Mouse (Mus musculus): ENCODE data around the gene Smurf1. TPM values are rescaled to one million over a fixed set of nuclear protein-coding genes. Genes with fewer than 3 reads are reported as not detected.

Smurf1 gene
- polyA plus RNA-seq (2012; ENCODE audit: insufficient read depth, insufficient read length, missing spikeins): 12.2 and 15.7 TPM in 2 replicates

- H3K27ac ChIP-seq (replicated peaks; ENCODE audit: low read depth, low read length): peak within 1 kb of the TSS; percentile 67
- H3K4me1 ChIP-seq (ENCODE audit: control insufficient read depth, insufficient read depth, insufficient read length, low read length): peaks cover 19% of the 10 kb centered on the region
Observed at GRCm38 (mm10) chr5:144965639-144966351, at the start of gene Smurf1. Gene Smurf1 (minus strand): TSS chr5:144965847.

GRCm38 (mm10) chr5:145014278-145014677, 48.6 kb upstream of the Smurf1 start:
- no peak overlapping the region for H3K27ac ChIP-seq (replicated peaks; ENCODE audit: low read depth, low read length)
- no peak overlapping the region for H3K4me3 ChIP-seq (ENCODE audit: insufficient read depth, low read depth, low read length)
- no peaks in the 10 kb centered on the region for H3K4me1 ChIP-seq (ENCODE audit: control insufficient read depth, insufficient read depth, insufficient read length, low read length)

More at GRCm38 (mm10) chr5:144965639-144966351, at the start of gene Smurf1:
- peak within 1 kb of the TSS; percentile 88 for H3K4me3 ChIP-seq (ENCODE audit: insufficient read depth, low read depth, low read length)

DNA sequence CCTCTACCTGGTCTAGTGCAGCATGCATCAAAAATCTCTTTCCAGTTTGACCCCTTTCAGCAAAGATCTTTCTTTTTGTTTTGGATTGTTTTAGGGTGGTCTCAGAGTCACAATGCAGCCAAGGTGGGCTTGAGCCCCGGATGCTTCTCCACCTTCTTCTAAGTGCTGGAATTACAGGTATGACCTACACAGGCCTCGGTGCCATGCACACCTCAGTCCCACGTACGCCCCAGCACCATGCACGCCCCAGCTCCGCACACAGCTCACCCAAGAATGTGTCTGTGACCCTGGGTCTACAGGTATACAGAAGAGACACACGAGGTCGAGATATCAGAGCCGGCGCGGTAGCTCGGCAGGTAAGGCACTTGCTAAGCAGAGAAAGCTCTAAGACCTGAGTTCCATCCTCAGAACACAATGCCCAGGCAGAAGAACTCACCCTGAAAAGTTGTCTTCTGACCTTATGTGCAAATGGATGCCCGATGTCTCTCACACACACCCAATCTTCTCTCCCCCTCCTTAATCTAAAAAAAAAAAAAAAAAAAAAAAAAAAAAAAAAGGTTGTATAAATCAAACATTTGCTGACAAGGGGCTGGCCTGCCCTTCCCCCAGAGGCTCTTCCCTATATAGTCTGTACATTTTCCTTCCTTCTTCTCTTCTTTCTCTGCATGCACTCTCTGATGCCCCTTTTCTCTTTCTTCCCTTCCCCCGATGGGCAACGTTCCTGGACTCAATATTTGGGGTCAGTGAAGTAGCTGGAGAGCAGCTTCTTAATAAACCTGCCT, 43.4 kb upstream of the Smurf1 start:
- H3K27ac ChIP-seq (replicated peaks; ENCODE audit: low read depth, low read length): no peak overlapping the region
- H3K4me1 ChIP-seq (ENCODE audit: control insufficient read depth, insufficient read depth, insufficient read length, low read length): no peaks in the 10 kb centered on the region
- H3K4me3 ChIP-seq (ENCODE audit: insufficient read depth, low read depth, low read length): no peak overlapping the region

- Histone ChIP-seq H3K4me3 (ENCODE audit: insufficient read depth, low read depth, low read length) (no peak overlapping the region), H3K4me1 (ENCODE audit: control insufficient read depth, insufficient read depth, insufficient read length, low read length) (no peaks in the 10 kb centered on the region), H3K27ac (replicated peaks; ENCODE audit: low read depth, low read length) (no peak overlapping the region)
Observed at GRCm38 (mm10) chr5:145005596-145005995, 39.9 kb upstream of the Smurf1 start.

GRCm38 (mm10) chr5:145004495-145004894, 38.8 kb upstream of the Smurf1 start:
- Histone ChIP-seq H3K4me3 (ENCODE audit: insufficient read depth, low read depth, low read length) (no peak overlapping the region), H3K4me1 (ENCODE audit: control insufficient read depth, insufficient read depth, insufficient read length, low read length) (no peaks in the 10 kb centered on the region), H3K27ac (replicated peaks; ENCODE audit: low read depth, low read length) (no peak overlapping the region)

DNA sequence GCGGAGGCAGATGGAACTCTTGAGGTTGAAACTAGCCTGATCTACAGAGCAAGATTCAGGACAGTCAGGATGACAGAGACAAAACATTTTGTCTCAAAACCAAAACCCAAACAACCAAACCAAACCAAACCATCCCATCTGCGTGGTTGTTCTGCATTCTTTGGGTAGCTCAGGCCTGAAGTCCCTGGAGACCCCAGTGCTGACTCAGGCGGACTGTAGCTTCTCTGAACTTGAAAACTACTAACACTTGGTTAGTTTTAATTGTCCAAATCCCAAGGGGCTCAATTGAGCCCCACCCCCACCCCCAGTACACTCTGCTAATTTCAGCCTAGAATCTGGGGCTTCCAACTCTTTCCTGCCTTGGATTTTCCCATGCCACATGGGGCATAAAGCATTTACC, 37.7 kb upstream of the Smurf1 start:
- H3K4me1 ChIP-seq (ENCODE audit: control insufficient read depth, insufficient read depth, insufficient read length, low read length): no peaks in the 10 kb centered on the region
- H3K27ac ChIP-seq (replicated peaks; ENCODE audit: low read depth, low read length): no peak overlapping the region
- no peak overlapping the region for H3K4me3 ChIP-seq (ENCODE audit: insufficient read depth, low read depth, low read length)

GRCm38 (mm10) chr5:144998491-144998890, 32.8 kb upstream of the Smurf1 start:
- Histone ChIP-seq H3K4me3 (ENCODE audit: insufficient read depth, low read depth, low read length) (no peak overlapping the region), H3K27ac (replicated peaks; ENCODE audit: low read depth, low read length) (no peak overlapping the region), H3K4me1 (ENCODE audit: control insufficient read depth, insufficient read depth, insufficient read length, low read length) (no peaks in the 10 kb centered on the region)

DNA sequence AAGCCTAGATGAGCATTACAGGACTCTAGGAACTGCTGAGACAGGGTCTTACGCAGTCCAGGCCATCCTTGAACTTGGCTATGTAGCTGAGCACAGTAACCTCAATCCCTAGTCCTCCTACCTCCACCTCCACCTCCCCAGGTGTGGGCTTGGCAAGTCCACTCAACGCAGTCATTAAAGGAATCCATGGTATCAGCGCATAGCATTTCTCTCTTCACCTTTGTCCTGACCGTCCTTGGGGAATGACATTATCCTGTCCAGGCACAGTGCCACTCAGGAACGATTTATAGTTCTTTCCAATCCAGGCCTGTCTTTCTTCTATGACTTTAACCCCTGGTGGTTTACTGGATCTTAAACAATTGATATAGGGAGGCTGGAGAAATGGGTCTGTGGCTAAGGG, 24.8 kb upstream of the Smurf1 start:
- no peak overlapping the region for H3K27ac ChIP-seq (replicated peaks; ENCODE audit: low read depth, low read length)
- H3K4me3 ChIP-seq (ENCODE audit: insufficient read depth, low read depth, low read length): no peak overlapping the region
- no peaks in the 10 kb centered on the region for H3K4me1 ChIP-seq (ENCODE audit: control insufficient read depth, insufficient read depth, insufficient read length, low read length)

DNA sequence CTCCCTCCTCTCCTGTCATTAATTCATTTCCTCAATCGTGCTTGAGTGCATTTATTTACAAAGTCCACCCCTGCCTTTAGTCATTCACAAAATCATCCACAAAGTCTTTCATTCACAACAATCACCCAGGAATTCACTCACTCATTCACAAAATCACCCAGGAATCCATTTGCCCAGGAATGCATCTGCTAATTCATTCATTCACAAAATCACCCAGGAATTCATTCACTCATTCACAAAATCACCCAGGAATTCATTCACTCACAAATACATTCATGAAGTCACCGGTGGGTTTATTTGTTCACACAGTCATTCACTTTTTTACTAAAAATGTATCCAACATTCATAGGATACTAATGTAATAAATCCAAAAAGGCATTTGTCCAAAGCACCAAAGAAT, 24.4 kb upstream of the Smurf1 start:
- Histone ChIP-seq H3K27ac (replicated peaks; ENCODE audit: low read depth, low read length) (no peak overlapping the region), H3K4me3 (ENCODE audit: insufficient read depth, low read depth, low read length) (no peak overlapping the region), H3K4me1 (ENCODE audit: control insufficient read depth, insufficient read depth, insufficient read length, low read length) (no peaks in the 10 kb centered on the region)

DNA sequence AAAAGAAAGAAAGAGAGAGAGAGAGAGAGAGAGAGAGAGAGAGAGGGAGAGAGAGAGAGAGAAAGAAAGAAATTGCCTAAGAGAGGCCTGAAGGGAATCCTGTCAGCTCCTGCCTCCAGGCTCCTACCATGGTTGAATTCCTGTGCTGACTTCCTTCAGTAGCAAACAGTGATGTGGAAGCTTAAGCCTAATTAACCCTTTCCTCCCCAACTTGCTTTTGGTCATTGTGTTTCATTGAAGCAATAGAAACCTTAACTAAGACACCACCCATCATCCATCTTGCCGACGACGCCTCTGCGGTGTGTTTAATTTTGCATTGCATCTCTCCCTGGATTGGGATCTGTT, 23.4 kb upstream of the Smurf1 start:
- no peak overlapping the region for H3K4me3 ChIP-seq (ENCODE audit: insufficient read depth, low read depth, low read length)
- H3K4me1 ChIP-seq (ENCODE audit: control insufficient read depth, insufficient read depth, insufficient read length, low read length): no peaks in the 10 kb centered on the region
- H3K27ac ChIP-seq (replicated peaks; ENCODE audit: low read depth, low read length): no peak overlapping the region

DNA sequence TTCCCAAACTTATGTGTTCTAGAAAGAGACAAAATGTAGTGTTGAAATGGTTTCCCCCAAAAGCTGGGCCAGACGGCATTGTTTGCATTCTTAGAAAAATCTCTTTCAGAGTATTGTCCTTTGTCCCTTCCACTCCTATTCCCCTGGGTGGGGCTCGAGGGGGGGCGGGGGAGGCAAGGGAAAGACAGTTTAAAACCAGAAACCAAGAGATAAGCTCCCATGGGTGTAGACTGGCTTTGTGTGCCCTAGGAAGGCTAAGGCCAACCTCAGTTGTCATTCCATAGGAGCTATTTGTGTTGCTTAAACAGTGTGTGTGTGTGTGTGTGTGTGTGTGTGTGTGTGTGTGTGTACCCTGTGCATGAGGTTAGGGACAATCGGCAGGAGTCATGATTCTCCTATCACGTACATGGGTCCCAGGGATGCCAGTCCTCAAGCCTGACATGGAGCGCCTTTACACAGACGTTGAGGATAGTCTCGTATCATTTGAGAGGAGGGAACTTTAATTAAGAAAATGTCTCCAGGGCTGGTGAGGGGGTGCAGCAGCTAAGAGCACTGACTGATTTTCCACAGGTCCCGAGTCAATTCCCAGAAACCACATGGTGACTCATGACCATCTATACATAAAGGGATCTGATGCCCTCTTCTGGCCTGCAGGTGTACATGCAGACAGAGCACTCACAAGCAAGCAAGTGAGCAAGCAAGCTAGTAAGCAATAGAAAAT, 22.9 kb upstream of the Smurf1 start:
- Histone ChIP-seq H3K4me3 (ENCODE audit: insufficient read depth, low read depth, low read length) (no peak overlapping the region), H3K27ac (replicated peaks; ENCODE audit: low read depth, low read length) (no peak overlapping the region), H3K4me1 (ENCODE audit: control insufficient read depth, insufficient read depth, insufficient read length, low read length) (no peaks in the 10 kb centered on the region)

- H3K4me1 ChIP-seq (ENCODE audit: control insufficient read depth, insufficient read depth, insufficient read length, low read length): no peaks in the 10 kb centered on the region
Observed at GRCm38 (mm10) chr5:144987561-144987960, 21.9 kb upstream of the Smurf1 start.

DNA sequence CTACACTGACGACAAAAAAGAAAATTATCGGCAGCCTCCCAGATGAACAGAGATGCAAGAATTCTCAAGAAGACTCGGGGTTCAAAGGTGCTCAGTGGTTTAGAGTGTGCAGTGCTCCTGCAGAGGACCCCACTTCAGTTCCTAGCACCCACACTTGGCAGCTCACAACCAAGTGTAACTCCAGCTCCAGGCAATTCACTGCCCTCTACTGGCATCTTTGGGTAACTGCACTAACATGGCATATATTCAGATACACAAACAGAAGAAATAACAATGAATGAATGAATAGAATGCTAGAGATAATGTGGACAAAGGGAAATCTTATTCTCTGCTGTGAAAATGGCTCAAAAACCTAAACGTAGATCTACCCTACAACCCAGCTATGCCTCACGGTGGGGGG, 19.2 kb upstream of the Smurf1 start:
- no peak overlapping the region for H3K27ac ChIP-seq (replicated peaks; ENCODE audit: low read depth, low read length)
- no peaks in the 10 kb centered on the region for H3K4me1 ChIP-seq (ENCODE audit: control insufficient read depth, insufficient read depth, insufficient read length, low read length)
- no peak overlapping the region for H3K4me3 ChIP-seq (ENCODE audit: insufficient read depth, low read depth, low read length)

More at GRCm38 (mm10) chr5:144987561-144987960, 21.9 kb upstream of the Smurf1 start:
- Histone ChIP-seq H3K4me3 (ENCODE audit: insufficient read depth, low read depth, low read length) (no peak overlapping the region), H3K27ac (replicated peaks; ENCODE audit: low read depth, low read length) (no peak overlapping the region)

GRCm38 (mm10) chr5:144983227-144983626, 17.6 kb upstream of the Smurf1 start:
- Histone ChIP-seq H3K4me1 (ENCODE audit: control insufficient read depth, insufficient read depth, insufficient read length, low read length) (no peaks in the 10 kb centered on the region), H3K4me3 (ENCODE audit: insufficient read depth, low read depth, low read length) (no peak overlapping the region), H3K27ac (replicated peaks; ENCODE audit: low read depth, low read length) (no peak overlapping the region)

DNA sequence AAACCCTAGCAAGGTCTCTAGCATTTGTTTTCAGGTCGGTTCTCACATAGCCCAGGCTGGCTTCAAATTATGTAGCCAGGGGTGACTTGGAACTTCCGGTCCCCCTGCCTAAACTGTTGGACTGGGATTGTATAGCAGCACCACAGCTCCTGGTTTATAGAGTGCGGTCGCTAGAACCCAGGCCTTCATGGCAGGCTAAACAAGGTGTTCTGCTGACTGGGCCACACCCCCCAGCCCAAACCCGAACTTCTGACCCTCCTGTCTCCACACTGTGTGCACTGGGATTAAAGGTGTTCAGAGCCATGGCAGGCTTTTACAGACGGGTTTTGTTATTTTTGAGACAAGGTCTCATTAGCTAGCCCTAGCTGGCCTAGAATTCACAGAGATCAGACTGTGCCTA, 13.5 kb upstream of the Smurf1 start:
- H3K27ac ChIP-seq (replicated peaks; ENCODE audit: low read depth, low read length): no peak overlapping the region
- H3K4me3 ChIP-seq (ENCODE audit: insufficient read depth, low read depth, low read length): no peak overlapping the region
- H3K4me1 ChIP-seq (ENCODE audit: control insufficient read depth, insufficient read depth, insufficient read length, low read length): no peaks in the 10 kb centered on the region

Measured in brown adipose tissue, adult 24 weeks (tissue).